Mouse (Mus musculus) G1E (cell line): ENCODE data around the gene Sema3b.

Experiments used
- CTCF ChIP-seq: IDR thresholded peaks from 2 replicates; pipeline ENCODE4 v1.5.1; 2012; ENCODE audit warnings: low read depth, low read length, inconsistent platforms, mixed read lengths
- GATA1 ChIP-seq: IDR thresholded peaks from 2 replicates; pipeline ENCODE4 v1.6.1; 2012; ENCODE audit warnings: borderline replicate concordance, low read length, inconsistent platforms, mixed read lengths

DNA sequence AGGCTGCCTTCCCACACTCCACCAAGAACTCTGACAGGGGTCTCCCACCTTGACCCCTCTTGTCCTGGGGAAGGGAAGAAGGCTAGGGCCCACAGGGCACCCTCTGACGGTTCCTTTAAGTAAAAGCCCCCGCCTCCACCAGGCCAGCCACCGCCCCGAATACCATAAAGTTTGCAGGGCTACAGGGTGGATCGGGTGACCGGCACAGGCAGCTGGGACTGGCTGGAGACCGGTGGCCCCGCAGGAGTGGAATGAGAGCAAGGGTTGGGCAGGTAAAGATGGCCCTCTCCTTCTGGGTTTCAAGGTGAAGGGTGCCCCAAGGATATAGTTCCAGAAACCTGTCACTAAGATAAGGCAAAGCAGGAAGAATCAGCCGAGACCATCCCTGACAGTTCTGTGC lies 2.4 kb downstream of the Sema3b start:
- TF ChIP-seq CTCF (no peak), GATA1 (no peak)
